Mouse (Mus musculus): ENCODE data around the gene Zc3h14.

DNA sequence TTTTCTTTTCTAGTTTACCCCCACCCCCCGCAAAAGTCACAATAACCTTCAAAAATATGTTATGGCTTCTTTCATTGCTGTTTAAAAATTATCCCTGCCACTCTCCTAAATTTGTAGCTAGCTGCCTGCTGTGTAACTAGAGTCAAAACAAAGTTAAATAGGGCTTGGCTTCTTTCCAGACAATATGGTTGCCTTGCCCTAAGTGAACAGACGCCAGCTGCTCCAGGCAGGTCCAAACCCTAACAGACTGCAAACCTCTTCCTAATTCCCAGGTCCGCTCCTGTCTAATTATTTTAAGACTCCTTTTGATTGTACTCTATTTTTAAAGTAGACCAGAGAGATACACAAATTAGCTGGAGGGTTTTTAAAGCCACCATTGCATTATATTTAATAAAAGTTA is 26.1 kb upstream of the Zc3h14 start:
- TF ChIP-seq CTCF (conservative IDR thresholded peaks at IDR 0.05; ENCODE audit: low read length) (no peak), NANOG (IDR thresholded peaks at IDR 0.05; ENCODE audit: borderline replicate concordance, low read length) (no peak)

Data from E14TG2a.4 (cell line).